Mouse (Mus musculus) heart, adult 2 months (tissue): ENCODE data around the gene Slc38a10.
A peak's percentile ranks its signal among the peaks of the same experiment; 100 is the strongest.

Experiments used
- CTCF ChIP-seq: fragments of 200-600 bp; IDR thresholded peaks from 2 replicates; pipeline ENCODE4 v1.8.1; 2022; ENCODE audit warnings: antibody characterized with exemption, mild to moderate bottlenecking, moderate library complexity
- EP300 ChIP-seq: fragments of 200-500 bp; IDR thresholded peaks from 2 replicates; pipeline ENCODE4 v1.6.1; 2011; ENCODE audit warnings: low read depth, low read length, control low read depth; ENCODE audit not compliant: insufficient read depth
- POLR2A ChIP-seq: fragments of 200-500 bp; IDR thresholded peaks from 2 replicates; pipeline ENCODE4 v1.6.1; 2011; ENCODE audit warnings: mild to moderate bottlenecking, low read depth, low read length, control low read depth; ENCODE audit not compliant: insufficient read depth

DNA sequence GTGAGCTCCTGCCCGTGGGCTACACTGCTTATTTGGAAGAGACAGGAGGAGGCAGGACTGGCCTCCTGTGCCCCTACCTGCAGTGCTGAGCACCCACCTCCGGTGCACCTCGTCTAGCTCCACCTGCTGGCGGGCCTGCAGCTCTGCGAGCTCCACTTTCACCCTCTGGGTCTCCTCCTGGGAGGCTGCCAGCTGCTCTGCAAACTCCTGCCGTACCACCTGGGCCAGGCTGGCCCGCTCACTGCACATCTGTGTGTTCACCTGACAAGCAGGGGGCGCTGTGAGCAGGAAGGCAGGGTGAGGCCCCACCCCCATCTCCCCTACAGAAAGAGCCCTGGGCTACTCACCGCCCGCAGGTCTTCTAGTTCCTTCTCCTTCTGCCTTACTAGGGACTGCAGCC is 85.9 kb downstream of the Slc38a10 start:
- peak; percentile 97 for TF ChIP-seq CTCF
- TF ChIP-seq POLR2A, result no peak
- TF ChIP-seq EP300, result 0 out of 2 replicates have a peak, but pooled peaks have one; percentile 25
